Mouse (Mus musculus) E14TG2a.4 (cell line): ENCODE measurements around the gene Acrbp.

Experiments
- CTCF ChIP-seq: conservative IDR thresholded peaks from 2 replicates; pipeline ENCODE4 v1.5.1; 2014; ENCODE audit warnings: low read length
- NANOG ChIP-seq: IDR thresholded peaks from 2 replicates; pipeline ENCODE4 v1.6.1; 2014; ENCODE audit warnings: borderline replicate concordance, low read length, mixed read lengths

DNA sequence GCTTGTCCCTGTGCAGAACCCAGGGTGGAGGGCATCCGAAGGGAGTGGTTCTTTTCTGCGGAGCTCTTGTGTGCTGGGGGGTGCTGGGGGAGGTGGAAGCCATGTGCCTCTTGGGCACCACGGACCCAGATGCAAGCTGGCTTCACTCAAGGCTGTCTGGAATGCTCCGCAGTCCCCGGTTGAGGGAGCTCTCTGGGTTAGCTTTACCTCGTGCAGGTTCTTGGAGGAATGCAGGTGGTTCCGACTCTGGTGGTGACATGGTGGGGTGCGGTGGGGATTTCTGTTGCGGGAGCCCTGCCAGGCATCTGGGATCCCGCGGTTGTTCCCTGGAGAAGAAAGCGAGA lies 47.8 kb downstream of the Acrbp start:
- TF ChIP-seq CTCF = no peak
- TF ChIP-seq NANOG = no peak
